Mouse (Mus musculus): Measurements from ENCODE around the gene Chd3. TPM values are rescaled to one million over a fixed set of nuclear protein-coding genes. Genes with fewer than 3 reads are reported as not detected.

The Chd3 gene
- polyA plus RNA-seq, 1 experiment from 2014 or later = 87.4 TPM

DNA sequence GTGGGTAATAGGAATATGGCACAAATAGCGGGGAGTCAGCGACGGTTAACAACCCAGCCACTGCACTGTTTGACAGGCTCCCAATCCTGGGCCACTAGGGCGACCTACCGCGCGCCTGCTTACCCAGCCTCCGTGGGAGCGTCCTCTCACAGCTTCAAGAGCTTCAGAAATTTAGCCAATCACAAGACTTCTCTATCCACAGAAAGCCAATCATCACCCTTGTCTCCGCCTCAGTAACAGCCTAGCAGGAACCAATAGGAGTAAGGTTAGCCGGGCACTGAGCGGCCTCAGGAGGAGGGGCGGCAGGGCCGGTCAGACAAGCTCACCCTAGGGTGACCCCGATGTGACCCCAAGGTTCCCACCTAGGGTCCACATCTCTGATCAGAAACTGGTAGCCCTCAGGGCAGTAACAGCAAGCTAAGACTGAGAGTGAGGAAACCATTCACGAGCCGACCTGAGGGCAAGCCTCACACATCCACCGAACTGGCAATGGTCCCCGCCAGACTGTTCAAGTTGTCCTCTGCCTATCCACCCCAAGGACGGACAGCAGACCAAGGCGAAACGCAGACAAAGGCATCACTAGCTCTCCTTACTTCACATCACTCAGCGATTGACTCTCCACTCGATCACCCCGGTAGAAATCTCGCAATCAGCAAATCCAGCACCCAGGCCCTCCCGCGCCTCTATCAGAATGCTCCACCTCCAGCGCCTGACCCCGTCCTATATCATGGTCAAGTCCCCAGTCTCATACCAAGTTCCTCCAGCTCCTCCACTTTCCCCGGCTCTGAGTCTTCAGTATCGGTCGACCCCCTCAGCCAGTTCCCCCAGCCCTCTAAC lies 39.6 kb upstream of the Chd3 start:
- Histone ChIP-seq H3K27ac (ENCODE audit: low read length) (peak overlapping the region; percentile 99), H3K36me3 (ENCODE audit: control insufficient read depth, insufficient read depth, low read length) (peaks cover 57% of the 10 kb centered on the region), H3K9me3 (ENCODE audit: control insufficient read depth, low read depth, low read length) (no peaks in the 10 kb centered on the region), H3K4me1 (ENCODE audit: control insufficient read depth, insufficient read depth, low read length) (peaks cover 30% of the 10 kb centered on the region), H3K9ac (replicated peaks; ENCODE audit: low read depth, low read length) (peak overlapping the region; percentile 84), H3K27me3 (ENCODE audit: control insufficient read depth, insufficient read depth, low read length) (no peaks in the 10 kb centered on the region), H3K4me2 (replicated peaks; ENCODE audit: low read depth, low read length) (peak overlapping the region; percentile 99), H3K4me3 (ENCODE audit: low read depth, low read length) (peak overlapping the region; percentile 84)
- peak; percentile 72 for ATAC-seq (ENCODE audit: insufficient number of reproducible peaks, insufficient read depth, low FRiP score, low read depth)
- under 1% methylated on average over 33 of the region's 33 CpGs for WGBS

GRCm38 (mm10) chr11:69407724-69408004 lies 38.5 kb upstream of the Chd3 start:
- H3K4me3 ChIP-seq (ENCODE audit: low read depth, low read length) = no peak overlapping the region

DNA sequence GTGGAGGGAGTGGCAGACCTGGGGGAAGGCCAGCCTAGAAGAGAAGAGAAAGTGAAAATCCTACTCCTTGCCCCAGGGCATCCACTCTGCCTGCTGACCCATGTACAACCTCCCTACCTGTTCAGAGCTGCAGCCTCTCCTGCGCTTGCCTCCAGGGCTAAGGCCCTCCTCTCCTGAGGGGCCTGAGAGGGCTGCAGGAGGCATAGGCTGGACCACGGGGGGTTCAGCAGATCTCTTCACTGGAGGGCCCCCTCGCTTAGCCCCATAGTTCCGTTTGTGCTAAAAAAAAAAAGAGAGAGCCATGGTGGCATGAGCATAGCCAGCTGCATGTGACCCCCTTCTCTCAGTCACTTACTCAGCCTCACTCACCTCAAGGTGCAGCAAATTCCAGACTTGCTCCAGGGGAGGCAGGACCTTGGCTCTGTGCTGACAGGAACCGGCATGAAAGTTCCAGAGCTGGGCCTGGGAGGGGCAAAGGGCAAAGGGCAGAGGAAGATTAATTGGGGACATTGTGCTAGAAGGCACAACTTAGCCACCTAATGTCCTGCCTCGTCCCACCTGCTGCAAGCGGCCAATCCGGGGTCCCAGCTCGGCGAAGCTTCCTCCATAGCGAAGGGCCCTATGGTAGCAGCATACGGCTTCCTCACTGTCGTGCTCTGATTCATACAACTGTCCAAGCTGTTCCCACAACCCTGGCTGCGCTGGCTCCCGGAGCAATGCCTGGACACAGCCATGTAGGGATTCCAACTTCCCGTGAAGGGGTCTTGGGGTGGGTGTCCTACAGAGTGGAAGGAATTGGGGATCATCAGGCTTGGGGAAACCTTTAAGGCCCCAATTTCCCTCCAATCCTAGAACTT lies 37.9 kb upstream of the Chd3 start:
- Histone ChIP-seq H3K27me3 (ENCODE audit: control insufficient read depth, insufficient read depth, low read length) (no peaks in the 10 kb centered on the region), H3K36me3 (ENCODE audit: control insufficient read depth, insufficient read depth, low read length) (peaks cover 60% of the 10 kb centered on the region), H3K4me2 (replicated peaks; ENCODE audit: low read depth, low read length) (no peak overlapping the region), H3K4me3 (ENCODE audit: low read depth, low read length) (no peak overlapping the region), H3K27ac (ENCODE audit: low read length) (no peak overlapping the region), H3K4me1 (ENCODE audit: control insufficient read depth, insufficient read depth, low read length) (peaks cover 13% of the 10 kb centered on the region), H3K9me3 (ENCODE audit: control insufficient read depth, low read depth, low read length) (no peaks in the 10 kb centered on the region), H3K9ac (replicated peaks; ENCODE audit: low read depth, low read length) (no peak overlapping the region)
- 82% methylated on average over 16 of the region's 16 CpGs for WGBS
- no peak for ATAC-seq (ENCODE audit: insufficient number of reproducible peaks, insufficient read depth, low FRiP score, low read depth)

More at GRCm38 (mm10) chr11:69407724-69408004, 38.5 kb upstream of the Chd3 start:
- 0 out of 2 replicates have a peak overlapping the region, but pooled peaks have one; percentile 99 for H3K4me2 ChIP-seq (replicated peaks; ENCODE audit: low read depth, low read length)
- peaks cover 59% of the 10 kb centered on the region for H3K36me3 ChIP-seq (ENCODE audit: control insufficient read depth, insufficient read depth, low read length)
- no peaks in the 10 kb centered on the region for H3K27me3 ChIP-seq (ENCODE audit: control insufficient read depth, insufficient read depth, low read length)
- ATAC-seq (ENCODE audit: insufficient number of reproducible peaks, insufficient read depth, low FRiP score, low read depth) = no peak
- 86% methylated on average over 4 of the region's 4 CpGs for WGBS
- H3K9ac ChIP-seq (replicated peaks; ENCODE audit: low read depth, low read length) = no peak overlapping the region
- peaks cover 19% of the 10 kb centered on the region for H3K4me1 ChIP-seq (ENCODE audit: control insufficient read depth, insufficient read depth, low read length)
- no peak overlapping the region for H3K27ac ChIP-seq (ENCODE audit: low read length)
- no peaks in the 10 kb centered on the region for H3K9me3 ChIP-seq (ENCODE audit: control insufficient read depth, low read depth, low read length)

- WGBS = 85% methylated on average over 19 of the region's 19 CpGs
- no peak overlapping the region for H3K9ac ChIP-seq (replicated peaks; ENCODE audit: low read depth, low read length)
- H3K27me3 ChIP-seq (ENCODE audit: control insufficient read depth, insufficient read depth, low read length) = no peaks in the 10 kb centered on the region
- no peak overlapping the region for H3K4me2 ChIP-seq (replicated peaks; ENCODE audit: low read depth, low read length)
- peaks cover 10% of the 10 kb centered on the region for H3K4me1 ChIP-seq (ENCODE audit: control insufficient read depth, insufficient read depth, low read length)
- H3K27ac ChIP-seq (ENCODE audit: low read length) = no peak overlapping the region
- H3K36me3 ChIP-seq (ENCODE audit: control insufficient read depth, insufficient read depth, low read length) = peaks cover 67% of the 10 kb centered on the region
- H3K9me3 ChIP-seq (ENCODE audit: control insufficient read depth, low read depth, low read length) = no peaks in the 10 kb centered on the region
- no peak overlapping the region for H3K4me3 ChIP-seq (ENCODE audit: low read depth, low read length)
- no peak for ATAC-seq (ENCODE audit: insufficient number of reproducible peaks, insufficient read depth, low FRiP score, low read depth)
Measured at GRCm38 (mm10) chr11:69406282-69406681, 37.1 kb upstream of the Chd3 start.

DNA sequence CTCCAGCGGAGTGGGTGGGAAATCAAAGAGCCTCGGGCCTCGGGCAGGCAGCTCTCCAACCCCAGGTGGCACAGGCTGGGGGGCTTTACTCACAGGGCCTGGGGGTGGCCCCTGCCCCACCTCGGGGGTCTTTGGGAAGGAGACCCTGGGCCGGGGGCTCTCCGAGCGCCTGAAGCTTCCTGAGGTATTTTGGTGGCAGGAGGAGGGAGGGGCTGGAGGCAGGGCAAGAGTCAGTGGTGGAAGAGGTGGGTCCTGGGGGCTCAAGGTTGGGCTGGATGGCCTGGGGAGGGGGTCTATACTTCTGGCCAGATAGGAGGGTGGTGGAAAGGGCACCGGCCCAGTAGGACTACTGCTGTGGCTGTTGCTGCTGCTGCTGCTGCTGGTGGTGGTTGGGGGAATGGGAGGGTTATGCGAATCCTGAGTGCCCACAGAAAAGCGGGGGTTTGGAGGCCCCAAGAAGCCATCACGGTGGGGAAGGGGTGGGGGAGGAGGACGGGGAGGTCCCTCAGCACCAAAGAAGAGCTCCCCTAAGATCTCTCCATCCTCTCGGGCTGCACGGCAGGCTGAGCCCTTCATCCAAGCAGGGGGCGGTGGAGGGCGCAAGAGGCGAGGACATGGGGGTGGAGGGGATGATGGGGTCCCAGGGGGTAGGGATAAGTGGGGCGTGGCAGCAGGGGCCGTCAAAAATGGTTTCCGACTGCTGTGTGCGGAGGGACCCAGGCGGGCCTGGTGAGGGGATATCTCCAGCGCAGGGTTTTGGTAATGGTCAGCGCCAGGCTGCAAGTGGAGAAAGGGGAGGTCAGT lies 36.4 kb upstream of the Chd3 start:
- H3K4me2 ChIP-seq (replicated peaks; ENCODE audit: low read depth, low read length) = no peak overlapping the region
- 89% methylated on average over 24 of the region's 24 CpGs for WGBS
- ATAC-seq (ENCODE audit: insufficient number of reproducible peaks, insufficient read depth, low FRiP score, low read depth) = no peak
- H3K9me3 ChIP-seq (ENCODE audit: control insufficient read depth, low read depth, low read length) = no peaks in the 10 kb centered on the region
- H3K27me3 ChIP-seq (ENCODE audit: control insufficient read depth, insufficient read depth, low read length) = no peaks in the 10 kb centered on the region
- no peak overlapping the region for H3K27ac ChIP-seq (ENCODE audit: low read length)
- no peak overlapping the region for H3K9ac ChIP-seq (replicated peaks; ENCODE audit: low read depth, low read length)
- H3K4me1 ChIP-seq (ENCODE audit: control insufficient read depth, insufficient read depth, low read length) = peaks cover 10% of the 10 kb centered on the region
- no peak overlapping the region for H3K4me3 ChIP-seq (ENCODE audit: low read depth, low read length)
- peaks cover 72% of the 10 kb centered on the region for H3K36me3 ChIP-seq (ENCODE audit: control insufficient read depth, insufficient read depth, low read length)

- WGBS = 92% methylated on average over 23 of the region's 24 CpGs
- Histone ChIP-seq H3K4me1 (ENCODE audit: control insufficient read depth, insufficient read depth, low read length) (peaks cover 16% of the 10 kb centered on the region), H3K36me3 (ENCODE audit: control insufficient read depth, insufficient read depth, low read length) (peaks cover 80% of the 10 kb centered on the region), H3K27ac (ENCODE audit: low read length) (no peak overlapping the region), H3K4me3 (ENCODE audit: low read depth, low read length) (no peak overlapping the region), H3K27me3 (ENCODE audit: control insufficient read depth, insufficient read depth, low read length) (no peaks in the 10 kb centered on the region), H3K9me3 (ENCODE audit: control insufficient read depth, low read depth, low read length) (no peaks in the 10 kb centered on the region), H3K4me2 (replicated peaks; ENCODE audit: low read depth, low read length) (no peak overlapping the region), H3K9ac (replicated peaks; ENCODE audit: low read depth, low read length) (no peak overlapping the region)
- ATAC-seq (ENCODE audit: insufficient number of reproducible peaks, insufficient read depth, low FRiP score, low read depth) = no peak
Measured at GRCm38 (mm10) chr11:69404595-69405396, 35.6 kb upstream of the Chd3 start.

DNA sequence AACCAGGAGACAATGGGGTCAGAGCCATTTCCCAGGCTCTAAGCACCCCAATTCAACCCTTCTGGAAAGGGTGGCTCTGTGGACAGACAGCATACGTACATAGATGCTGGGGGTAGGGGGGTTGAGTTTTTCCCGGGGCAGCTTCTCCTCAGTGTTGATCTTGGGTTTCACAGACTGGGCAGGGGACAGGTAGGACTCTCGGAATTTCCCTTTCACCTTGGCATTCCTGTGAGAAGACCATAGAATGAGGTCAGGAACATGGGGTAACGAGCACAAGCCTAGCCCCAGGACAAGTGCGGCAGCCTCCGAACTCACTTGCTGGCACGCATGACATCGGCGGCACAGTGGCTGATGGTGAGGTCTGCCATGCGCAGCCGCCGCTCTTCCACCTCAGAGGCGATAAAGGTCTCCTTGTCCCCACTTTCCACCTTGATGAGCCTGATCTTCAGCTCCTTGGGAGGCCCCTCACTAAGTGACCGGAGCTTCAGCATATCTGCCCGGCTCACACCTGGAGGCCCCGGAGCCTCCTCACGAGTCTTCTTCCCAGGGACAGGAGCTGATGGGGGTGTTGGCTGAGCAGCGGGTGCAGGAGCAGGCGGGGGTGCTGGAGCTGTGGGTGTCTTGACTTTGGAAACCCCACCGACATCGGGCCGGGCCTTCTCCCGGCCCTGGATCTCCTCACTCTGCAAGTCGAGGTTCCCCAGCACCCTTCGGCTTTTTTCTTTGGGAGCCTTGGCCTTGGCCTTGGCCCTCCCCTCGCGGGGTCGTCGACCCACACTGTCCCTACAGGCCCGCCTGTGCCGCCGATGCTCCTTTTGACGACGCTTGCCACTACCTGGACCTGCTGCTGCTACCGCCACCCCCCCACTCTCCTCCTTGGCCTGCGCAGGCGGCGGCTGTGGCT lies 34.7 kb upstream of the Chd3 start:
- H3K9me3 ChIP-seq (ENCODE audit: control insufficient read depth, low read depth, low read length) = no peaks in the 10 kb centered on the region
- peaks cover 22% of the 10 kb centered on the region for H3K4me1 ChIP-seq (ENCODE audit: control insufficient read depth, insufficient read depth, low read length)
- H3K4me2 ChIP-seq (replicated peaks; ENCODE audit: low read depth, low read length) = no peak overlapping the region
- no peak overlapping the region for H3K4me3 ChIP-seq (ENCODE audit: low read depth, low read length)
- 92% methylated on average over 38 of the region's 38 CpGs for WGBS
- H3K36me3 ChIP-seq (ENCODE audit: control insufficient read depth, insufficient read depth, low read length) = peaks cover 85% of the 10 kb centered on the region
- no peak overlapping the region for H3K27ac ChIP-seq (ENCODE audit: low read length)
- ATAC-seq (ENCODE audit: insufficient number of reproducible peaks, insufficient read depth, low FRiP score, low read depth) = no peak
- no peak overlapping the region for H3K9ac ChIP-seq (replicated peaks; ENCODE audit: low read depth, low read length)
- H3K27me3 ChIP-seq (ENCODE audit: control insufficient read depth, insufficient read depth, low read length) = no peaks in the 10 kb centered on the region
